8 mouse cellular contexts compared by ENCODE assay signal in the genomic region with DNA sequence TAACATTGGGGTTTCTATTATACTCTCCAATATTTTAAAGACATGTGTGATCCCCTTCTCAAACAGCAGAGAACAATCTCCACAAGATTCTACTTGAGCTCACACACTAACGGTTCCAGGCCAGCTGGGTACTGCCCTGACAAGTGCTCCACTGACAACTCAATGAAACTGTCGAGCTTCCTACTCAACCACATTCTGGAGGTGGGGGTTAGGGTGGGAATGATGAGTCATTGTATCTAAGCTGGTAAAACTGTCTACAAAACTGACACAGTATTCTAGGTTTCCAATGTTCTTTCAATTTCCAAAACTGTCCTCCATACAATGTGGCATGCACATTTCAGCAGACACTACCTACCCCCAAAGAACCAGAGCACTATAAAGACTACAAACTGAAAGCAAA. TPM values are rescaled to one million over a fixed set of nuclear protein-coding genes. Genes with fewer than 3 reads are reported as not detected.
A peak's percentile ranks its signal among the peaks of the same experiment; 100 is the strongest.
DNase-seq lines count a peak whose midpoint lies in the region; ATAC-seq and TF ChIP-seq lines count a peak whose summit lies in the region.

No protein-coding gene starts in this region.

- TF ChIP-seq CTCF in midbrain, postnatal 0 days (IDR thresholded peaks at IDR 0.05), result no peak

- peak; percentile 34 for DNase-seq in adrenal gland, adult 2 months
- DNase-seq in adrenal gland, adult 18-20 months (ENCODE audit: low spot score in 2 of 2), result no peak
- DNase-seq in midbrain, embryonic 10.5 days (ENCODE audit: low spot score), result no peak
- DNase-seq in midbrain, postnatal 0 days (ENCODE audit: low spot score), result no peak
- no peak for DNase-seq in layer of hippocampus, postnatal 10 days (ENCODE audit: low spot score in 2 of 2)
- DNase-seq in ovary, postnatal 36 days (ENCODE audit: low spot score), result no peak

- H3K9ac ChIP-seq in midbrain, postnatal 0 days (replicated peaks; ENCODE audit: low read length, poor library complexity, severe bottlenecking), result no peak overlapping the region
- no peak overlapping the region for H3K9ac ChIP-seq in heart, embryonic 15.5 days

- 41% methylated on average over 2 of the region's 2 CpGs for WGBS in midbrain, embryonic 10.5 days
- 7% methylated on average over 2 of the region's 2 CpGs for WGBS in midbrain, postnatal 0 days
- WGBS in heart, embryonic 15.5 days, result 6% methylated on average over 2 of the region's 2 CpGs

- H3K9me3 ChIP-seq in midbrain, embryonic 10.5 days (replicated peaks), result no peaks in the 10 kb centered on the region
- H3K9me3 ChIP-seq in midbrain, postnatal 0 days (ENCODE audit: low read length), result no peaks in the 10 kb centered on the region
- no peaks in the 10 kb centered on the region for H3K9me3 ChIP-seq in heart, embryonic 15.5 days (replicated peaks)

- H3K27ac ChIP-seq in midbrain, embryonic 10.5 days (replicated peaks), result no peak overlapping the region
- H3K27ac ChIP-seq in midbrain, postnatal 0 days (ENCODE audit: low read depth, low read length), result no peak overlapping the region
- H3K27ac ChIP-seq in heart, embryonic 15.5 days, result peak overlapping the region; percentile 10

- peak overlapping the region; percentile 96 for H3K4me3 ChIP-seq in midbrain, embryonic 10.5 days
- no peak overlapping the region for H3K4me3 ChIP-seq in midbrain, postnatal 0 days (ENCODE audit: low read depth, low read length)
- H3K4me3 ChIP-seq in heart, embryonic 15.5 days, result peak overlapping the region; percentile 11

- peaks cover 72% of the 10 kb centered on the region for H3K36me3 ChIP-seq in midbrain, embryonic 10.5 days
- H3K36me3 ChIP-seq in midbrain, postnatal 0 days (ENCODE audit: insufficient read depth, low read length), result no peaks in the 10 kb centered on the region
- no peaks in the 10 kb centered on the region for H3K36me3 ChIP-seq in heart, embryonic 15.5 days

- H3K27me3 ChIP-seq in midbrain, embryonic 10.5 days (ENCODE audit: low read depth, poor library complexity, severe bottlenecking), result no peaks in the 10 kb centered on the region
- no peaks in the 10 kb centered on the region for H3K27me3 ChIP-seq in midbrain, postnatal 0 days (ENCODE audit: insufficient read depth, low read length)
- no peaks in the 10 kb centered on the region for H3K27me3 ChIP-seq in heart, embryonic 15.5 days

- no peak overlapping the region for H3K4me2 ChIP-seq in midbrain, postnatal 0 days (ENCODE audit: low read depth, low read length, poor library complexity, severe bottlenecking)
- H3K4me2 ChIP-seq in heart, embryonic 15.5 days, result peak overlapping the region; percentile 83

- no peak for ATAC-seq in midbrain, postnatal 0 days (ENCODE audit: low FRiP score)
- ATAC-seq in heart, embryonic 15.5 days (replicated peaks; ENCODE audit: insufficient number of reproducible peaks, insufficient read depth, low FRiP score, low read depth), result no peak
- 0 out of 2 replicates have a peak, but pooled peaks have one; percentile 7 for ATAC-seq in megakaryocyte-erythroid progenitor cell, adult 5-6 weeks (replicated peaks; ENCODE audit: low FRiP score, low TSS enrichment, poor library complexity, severe bottlenecking)

- H3K4me1 ChIP-seq in midbrain, embryonic 10.5 days, result peaks cover 37% of the 10 kb centered on the region
- peaks cover 7% of the 10 kb centered on the region; the same call in 1 of the 2 replicates for H3K4me1 ChIP-seq in midbrain, postnatal 0 days (ENCODE audit: insufficient read depth, low read length)
- peaks cover 32% of the 10 kb centered on the region for H3K4me1 ChIP-seq in heart, embryonic 15.5 days (replicated peaks)

RNA-seq across cellular contexts. Expression of a gene that starts 4.8 kb away (rescaled TPM):
- 100 to 1,000 TPM in 1 of 2 experiments, 10 to 100 TPM in 1; 82.6 to 161 TPM for total RNA-seq in adrenal gland, adult 2 months (2021)
- 50.5 and 52.5 TPM in 2 replicates for polyA plus RNA-seq in adrenal gland, adult 2 months (2012; rRNA removed)
- total RNA-seq in adrenal gland, adult 18-20 months (2021), result 10 to 100 TPM; 82.5 to 88.8 TPM
- 207 and 256 TPM in 2 replicates for polyA plus RNA-seq in midbrain, embryonic 10.5 days (2016; fragmentation: Nextera tagmentation; extraction: Ambion mirVana)
- total RNA-seq in midbrain, postnatal 0 days (2014; rRNA removed), result 35.9 and 46.8 TPM in 2 replicates
- 75.3 and 85.1 TPM in 2 replicates for polyA plus RNA-seq in midbrain, postnatal 0 days (2015; fragmentation: Nextera tagmentation; extraction: Ambion mirVana)
- 94.3 and 128 TPM in 2 replicates for polyA plus RNA-seq in heart, embryonic 15.5 days (2015; fragmentation: Nextera tagmentation; extraction: Ambion mirVana)
- 420 and 448 TPM in 2 replicates for total RNA-seq in megakaryocyte-erythroid progenitor cell, adult 5-6 weeks (2014; fragmentation: Nextera tagmentation)
- 177 and 197 TPM in 2 replicates for total RNA-seq in megakaryocyte-erythroid progenitor cell, adult 5-6 weeks (2017)
- total RNA-seq in layer of hippocampus, postnatal 10 days (2021), result 100 to 1,000 TPM; 279 to 297 TPM

RNA-seq across cellular contexts. Expression of a gene that starts 4.9 kb away (rescaled TPM):
- total RNA-seq in adrenal gland, adult 2 months (2021), result 1 to 10 TPM in 1 of 2 experiments, under 1 TPM in 1; 0.86 to 1.8 TPM
- 2.9 and 4.8 TPM in 2 replicates for polyA plus RNA-seq in adrenal gland, adult 2 months (2012; rRNA removed)
- total RNA-seq in adrenal gland, adult 18-20 months (2021), result 1 to 10 TPM; 1.8 to 2.0 TPM
- 1.8 and 2.4 TPM in 2 replicates for polyA plus RNA-seq in midbrain, embryonic 10.5 days (2016; fragmentation: Nextera tagmentation; extraction: Ambion mirVana)
- total RNA-seq in midbrain, postnatal 0 days (2014; rRNA removed), result 7.0 and 10.0 TPM in 2 replicates
- 2.8 and 3.2 TPM in 2 replicates for polyA plus RNA-seq in midbrain, postnatal 0 days (2015; fragmentation: Nextera tagmentation; extraction: Ambion mirVana)
- polyA plus RNA-seq in heart, embryonic 15.5 days (2015; fragmentation: Nextera tagmentation; extraction: Ambion mirVana), result 0.52 and 0.84 TPM in 2 replicates
- 2.8 TPM in 1 of 2 replicates, not detected in the other for total RNA-seq in megakaryocyte-erythroid progenitor cell, adult 5-6 weeks (2014; fragmentation: Nextera tagmentation)
- total RNA-seq in megakaryocyte-erythroid progenitor cell, adult 5-6 weeks (2017), result 6.2 TPM in 1 of 2 replicates, not detected in the other
- total RNA-seq in layer of hippocampus, postnatal 10 days (2021), result 1 to 10 TPM; 2.0 to 2.3 TPM
